Mouse (Mus musculus) ES-Bruce4 (cell line): Measurements from ENCODE around the gene Cd24a.

Experiments used
- CTCF ChIP-seq: IDR thresholded peaks from one replicate; pipeline ENCODE4 v1.8.1; 2011; ENCODE audit warnings: low read depth, low read length
- POLR2A ChIP-seq: IDR thresholded peaks from one replicate; pipeline ENCODE4 v1.8.1; 2011; ENCODE audit warnings: low read length; ENCODE audit not compliant: insufficient read depth

DNA sequence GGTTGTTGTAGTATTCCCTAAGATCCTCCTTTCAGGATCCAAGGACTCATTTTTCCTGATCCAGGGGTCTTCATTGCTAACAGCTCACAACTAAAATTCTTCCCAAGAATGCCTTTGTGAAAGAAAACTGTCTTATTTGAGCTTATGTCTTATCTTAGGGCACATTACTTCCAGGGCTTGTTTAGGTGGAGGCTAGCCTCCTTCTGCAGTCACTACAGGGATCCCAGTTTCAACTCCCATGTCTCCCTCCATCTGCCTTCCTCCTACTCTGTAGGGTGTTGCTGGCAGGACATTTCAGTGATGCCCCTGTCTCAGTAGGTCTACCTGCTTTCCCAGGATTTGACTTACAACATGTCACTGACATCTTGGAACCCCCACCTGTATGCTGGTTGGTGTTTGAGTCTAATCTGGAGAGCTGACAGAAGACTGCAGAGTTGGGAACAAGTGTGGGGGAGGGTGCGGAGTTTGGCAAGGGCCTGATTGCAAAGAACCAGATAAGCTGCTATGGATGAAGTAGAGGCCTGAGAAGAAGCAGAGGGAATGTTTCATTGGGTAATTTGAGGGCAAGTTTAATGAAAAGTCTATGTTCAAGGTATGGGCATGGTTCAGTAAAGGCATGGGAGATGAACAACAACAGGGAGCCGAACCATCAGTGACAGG lies 20.1 kb downstream of the Cd24a start:
- TF ChIP-seq CTCF = no peak
- no peak for TF ChIP-seq POLR2A
